Mouse (Mus musculus) neural tube, embryonic 14.5 days (tissue): ENCODE measurements around the gene Morn5. TPM values are rescaled to one million over a fixed set of nuclear protein-coding genes. Genes with fewer than 3 reads are reported as not detected.

Experiments used
- ATAC-seq: fragments of 200-750 bp; cut with Nextera tagmentation; 2 replicates; pipeline ENCODE4 v1.8.0; 2017; ENCODE audit warnings: low read depth, mild to moderate bottlenecking, moderate TSS enrichment, moderate library complexity
- H3K27ac ChIP-seq: fragments of 300-500 bp; sonication (generic); 2 replicates; pipeline ENCODE4 v1.5.1; 2014; ENCODE audit warnings: low read depth, mild to moderate bottlenecking, control low read depth, low read length, moderate library complexity, mixed read lengths
- H3K27me3 ChIP-seq: fragments of 300-500 bp; sonication (generic); 2 replicates; pipeline ENCODE4 v1.6.1; 2014; ENCODE audit warnings: low read length; ENCODE audit not compliant: control insufficient read depth, insufficient read depth
- H3K36me3 ChIP-seq: fragments of 300-500 bp; sonication (generic); 2 replicates; pipeline ENCODE4 v1.6.1; 2014; ENCODE audit warnings: low read length, mixed read lengths; ENCODE audit not compliant: control insufficient read depth, insufficient read depth
- H3K4me1 ChIP-seq: fragments of 300-500 bp; sonication (generic); 2 replicates; pipeline ENCODE4 v1.6.1; 2014; ENCODE audit warnings: low read length; ENCODE audit not compliant: control insufficient read depth, insufficient read depth
- H3K4me2 ChIP-seq: fragments of 300-500 bp; sonication (generic); 2 replicates; pipeline ENCODE4 v1.6.1; 2014; ENCODE audit warnings: mild to moderate bottlenecking, low read depth, low read length, control low read depth
- H3K4me3 ChIP-seq: fragments of 300-500 bp; sonication (generic); 2 replicates; pipeline ENCODE4 v1.5.1; 2014; ENCODE audit warnings: low read depth, low read length, control low read depth, mixed read lengths
- H3K9ac ChIP-seq: fragments of 300-500 bp; sonication (generic); replicated peaks from 2 replicates; pipeline ENCODE4 v1.6.1; 2014; ENCODE audit warnings: low read depth, mild to moderate bottlenecking, control low read depth, low read length, mixed read lengths
- H3K9me3 ChIP-seq: fragments of 300-500 bp; sonication (generic); 2 replicates; pipeline ENCODE4 v1.6.1; 2016; ENCODE audit warnings: low read length; ENCODE audit not compliant: control insufficient read depth
- WGBS: fragments of 180-500 bp; shearing (Covaris S2); extraction: QIAGEN DNeasy Blood & Tissue Kit; methylation state at CpG from one replicate; pipeline ENCODE4 v1.1.7; 2014; 5-methylcytosine and 5-hydroxymethylcytosine counted together
- polyA plus RNA-seq: library from polyadenylated mRNA; unstranded; fragments of >200 nt; fragmentation: Nextera tagmentation; extraction: Ambion mirVana; gene quantifications from 2 replicates; pipeline ENCODE4 v1.2.1, GENCODE M21; 2014

The Morn5 gene
- polyA plus RNA-seq, 1 experiment from 2014 or later = 1.3 TPM

GRCm38 (mm10) chr2:36097129-36097815 lies 48.0 kb downstream of the Morn5 start:
- H3K9ac ChIP-seq = no peak overlapping the region
- peaks cover 73% of the 10 kb centered on the region for H3K27me3 ChIP-seq
- no peak for ATAC-seq
- no peaks in the 10 kb centered on the region for H3K4me1 ChIP-seq
- WGBS = 3% methylated on average over 18 of the region's 18 CpGs
- no peaks in the 10 kb centered on the region for H3K36me3 ChIP-seq
- H3K9me3 ChIP-seq = no peaks in the 10 kb centered on the region
- no peak overlapping the region for H3K4me3 ChIP-seq
- no peak overlapping the region for H3K27ac ChIP-seq
- H3K4me2 ChIP-seq = no peak overlapping the region

DNA sequence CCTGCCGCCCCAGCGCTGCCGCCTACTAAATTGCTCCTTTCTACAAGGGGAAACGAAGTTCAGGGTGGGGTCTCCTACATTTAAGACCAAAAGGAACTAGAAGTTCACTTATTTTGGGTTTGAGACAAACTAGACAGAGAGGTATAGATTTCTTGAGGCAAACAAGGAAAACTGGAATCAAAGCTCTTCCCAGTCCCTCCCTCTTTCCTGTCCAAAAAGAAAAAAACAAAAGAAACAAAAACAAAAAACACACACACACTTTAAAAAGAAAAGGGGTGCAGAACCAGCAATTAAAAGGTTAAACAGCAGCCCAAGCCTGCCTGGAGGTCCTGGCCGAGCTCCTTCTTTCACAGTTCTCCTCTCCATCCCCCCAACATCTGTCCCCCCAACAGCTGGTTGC lies 48.8 kb downstream of the Morn5 start:
- Histone ChIP-seq H3K36me3 (no peaks in the 10 kb centered on the region), H3K27ac (no peak overlapping the region), H3K4me2 (no peak overlapping the region), H3K9ac (no peak overlapping the region), H3K27me3 (peaks cover 76% of the 10 kb centered on the region), H3K4me3 (no peak overlapping the region), H3K9me3 (no peaks in the 10 kb centered on the region), H3K4me1 (0 out of 2 replicates have a peak, but pooled peaks cover 5% of the 10 kb centered on the region)
- no peak for ATAC-seq
- 7% methylated on average over 5 of the region's 5 CpGs for WGBS

DNA sequence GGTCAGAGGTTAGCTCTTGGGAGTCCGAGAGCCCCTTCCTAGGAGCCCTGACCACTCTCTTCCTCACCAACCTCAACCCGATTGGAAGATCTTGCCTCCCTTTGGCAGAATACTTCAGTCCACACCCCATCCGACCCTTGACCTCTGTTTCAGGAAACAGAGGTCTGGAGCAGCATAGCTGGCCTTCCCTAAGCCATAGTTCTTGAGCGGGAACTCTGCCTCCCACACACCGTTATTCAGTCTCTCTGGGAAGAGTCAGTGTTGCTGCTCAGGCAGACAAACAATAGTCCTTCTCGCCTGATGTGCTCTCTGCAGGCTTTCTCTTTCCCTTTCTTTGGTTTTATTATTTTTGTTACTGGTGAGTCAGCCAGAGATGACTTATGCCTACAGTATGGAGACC lies 50.5 kb downstream of the Morn5 start:
- no peak overlapping the region for H3K27ac ChIP-seq
- peaks cover 13% of the 10 kb centered on the region for H3K4me1 ChIP-seq
- no peak for ATAC-seq
- no peak overlapping the region for H3K9ac ChIP-seq
- WGBS = 6% methylated on average over 6 of the region's 6 CpGs
- H3K9me3 ChIP-seq = no peaks in the 10 kb centered on the region
- no peaks in the 10 kb centered on the region for H3K36me3 ChIP-seq
- peaks cover 65% of the 10 kb centered on the region for H3K27me3 ChIP-seq
- no peak overlapping the region for H3K4me2 ChIP-seq
- no peak overlapping the region for H3K4me3 ChIP-seq

DNA sequence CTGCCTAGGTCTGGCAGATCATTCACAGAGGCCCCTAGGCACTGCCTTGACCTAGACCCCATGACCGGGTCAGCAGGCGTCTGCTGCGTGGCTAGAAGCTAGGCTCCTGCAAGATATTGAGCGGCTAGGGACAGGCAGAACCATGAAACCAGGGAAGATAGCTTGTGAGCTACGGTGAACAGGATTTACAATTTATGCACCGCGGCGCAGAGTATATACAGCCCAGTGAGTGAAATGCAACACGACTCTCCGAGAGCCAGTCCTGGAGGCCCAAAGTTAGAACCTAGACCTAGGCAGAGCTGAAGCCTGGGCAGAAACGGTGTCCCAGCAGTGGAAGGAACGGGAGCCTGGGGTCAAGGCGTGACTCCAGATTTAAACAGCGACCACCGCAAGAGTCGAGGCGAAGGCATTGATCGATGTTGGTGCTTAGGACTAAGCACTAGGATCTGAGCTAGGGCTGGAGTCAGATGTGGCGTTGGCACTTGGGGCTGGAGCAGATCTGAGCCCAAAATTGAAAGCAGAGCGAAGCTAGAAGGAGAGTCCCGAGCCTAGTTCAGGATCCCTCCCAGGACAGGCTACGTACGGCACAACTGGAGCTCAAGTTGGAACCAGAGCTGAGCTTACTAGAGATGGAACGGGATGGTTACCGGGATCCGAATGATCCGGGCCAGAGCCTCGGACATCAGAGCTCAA lies 52.8 kb downstream of the Morn5 start:
- WGBS = 3% methylated on average over 28 of the region's 28 CpGs
- Histone ChIP-seq H3K4me2 (no peak overlapping the region), H3K9me3 (no peaks in the 10 kb centered on the region), H3K4me3 (no peak overlapping the region), H3K9ac (no peak overlapping the region), H3K27ac (no peak overlapping the region), H3K27me3 (peaks cover 61% of the 10 kb centered on the region), H3K36me3 (no peaks in the 10 kb centered on the region), H3K4me1 (peaks cover 20% of the 10 kb centered on the region)
- no peak for ATAC-seq

- H3K27me3 ChIP-seq = peaks cover 61% of the 10 kb centered on the region
- H3K4me2 ChIP-seq = no peak overlapping the region
- 1% methylated on average over 21 of the region's 21 CpGs for WGBS
- no peaks in the 10 kb centered on the region for H3K36me3 ChIP-seq
- H3K27ac ChIP-seq = no peak overlapping the region
- H3K4me1 ChIP-seq = peaks cover 20% of the 10 kb centered on the region
- no peak overlapping the region for H3K9ac ChIP-seq
- ATAC-seq = peak; percentile 25; the same call in 1 of the 2 replicates
- H3K9me3 ChIP-seq = no peaks in the 10 kb centered on the region
- 0 out of 2 replicates have a peak overlapping the region, but pooled peaks have one; percentile 3 for H3K4me3 ChIP-seq
Measured at GRCm38 (mm10) chr2:36102559-36102946, 53.3 kb downstream of the Morn5 start.

DNA sequence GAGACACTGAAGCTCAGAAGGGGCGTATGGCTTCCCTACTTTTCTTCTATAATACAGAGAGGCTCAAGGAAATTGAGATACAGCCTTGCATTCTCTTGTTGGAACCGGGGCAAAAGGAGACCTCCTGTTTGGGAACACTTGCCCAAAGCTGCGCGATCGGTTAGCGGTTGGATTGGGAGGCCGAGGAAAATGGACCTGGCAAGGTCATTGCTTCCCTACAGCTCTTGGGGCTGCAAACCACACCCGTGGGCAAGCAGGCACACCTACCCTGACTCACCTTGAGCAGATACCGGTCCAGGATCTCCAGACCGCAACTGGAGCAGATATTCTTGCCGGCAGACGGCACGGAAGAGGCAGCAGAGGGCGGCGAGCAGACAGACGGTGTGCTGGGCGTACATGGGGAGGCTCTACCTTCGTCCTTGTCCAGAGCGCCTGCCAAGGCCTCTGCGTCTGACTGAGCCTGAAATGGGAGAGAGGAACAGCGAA lies 53.9 kb downstream of the Morn5 start:
- H3K4me2 ChIP-seq = no peak overlapping the region
- no peaks in the 10 kb centered on the region for H3K9me3 ChIP-seq
- H3K36me3 ChIP-seq = no peaks in the 10 kb centered on the region
- no peak overlapping the region for H3K9ac ChIP-seq
- H3K27me3 ChIP-seq = peaks cover 60% of the 10 kb centered on the region
- 3% methylated on average over 21 of the region's 21 CpGs for WGBS
- 0 out of 2 replicates have a peak overlapping the region, but pooled peaks have one; percentile 3 for H3K4me3 ChIP-seq
- ATAC-seq = no peak
- peaks cover 20% of the 10 kb centered on the region for H3K4me1 ChIP-seq
- no peak overlapping the region for H3K27ac ChIP-seq

- H3K9me3 ChIP-seq = no peaks in the 10 kb centered on the region
- H3K27me3 ChIP-seq = peaks cover 54% of the 10 kb centered on the region
- peak overlapping the region; percentile 24; the same call in 1 of the 2 replicates for H3K4me3 ChIP-seq
- H3K4me1 ChIP-seq = peaks cover 20% of the 10 kb centered on the region
- H3K9ac ChIP-seq = no peak overlapping the region
- no peak for ATAC-seq
- under 1% methylated on average over 37 of the region's 38 CpGs for WGBS
- H3K36me3 ChIP-seq = no peaks in the 10 kb centered on the region
- H3K4me2 ChIP-seq = peak overlapping the region; percentile 45; the same call in 1 of the 2 replicates
- no peak overlapping the region for H3K27ac ChIP-seq
Measured at GRCm38 (mm10) chr2:36103555-36104367, 54.5 kb downstream of the Morn5 start.

DNA sequence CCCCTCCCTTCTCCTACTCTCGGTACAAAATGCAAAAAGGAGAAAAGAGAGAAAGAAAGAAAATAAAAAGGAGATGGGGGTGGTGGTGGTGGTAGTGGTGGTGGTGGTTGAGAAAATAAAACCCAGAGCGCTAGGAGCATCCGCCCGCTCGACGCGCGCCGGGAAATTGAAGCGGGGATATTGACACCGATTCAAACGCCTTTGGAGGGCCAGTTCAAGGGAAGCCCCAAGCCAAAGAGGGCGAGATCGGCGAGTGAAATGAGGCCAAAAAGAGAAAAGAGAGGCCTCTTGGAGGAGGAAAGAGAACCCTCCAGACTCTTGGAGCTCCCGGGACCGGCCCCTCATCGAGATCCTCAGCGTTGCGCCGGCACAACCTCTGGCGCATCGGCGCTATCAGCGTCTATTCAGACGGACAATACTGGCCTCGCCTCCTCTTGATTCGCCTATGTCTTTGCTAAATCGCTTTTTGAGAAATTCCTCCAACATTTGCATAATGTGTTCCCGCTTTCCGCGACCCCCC lies 55.2 kb downstream of the Morn5 start:
- H3K36me3 ChIP-seq = no peaks in the 10 kb centered on the region
- no peak overlapping the region for H3K27ac ChIP-seq
- H3K9me3 ChIP-seq = no peaks in the 10 kb centered on the region
- under 1% methylated on average over 32 of the region's 32 CpGs for WGBS
- no peak overlapping the region for H3K9ac ChIP-seq
- no peak for ATAC-seq
- H3K4me3 ChIP-seq = peak overlapping the region; percentile 24
- peaks cover 20% of the 10 kb centered on the region for H3K4me1 ChIP-seq
- H3K4me2 ChIP-seq = peak overlapping the region; percentile 45
- peaks cover 47% of the 10 kb centered on the region for H3K27me3 ChIP-seq
